Mouse (Mus musculus) spleen, adult 2 months (tissue): Measurements from ENCODE around the gene Calr4. TPM values are rescaled to one million over a fixed set of nuclear protein-coding genes. Genes with fewer than 3 reads are reported as not detected.

Source experiments
- DNase-seq, 2 experiments: peaks; one replicate each; pipeline versions ENCODE4 v3.0.0 to v3.0.0-alpha.2; 2012 to 2021; ENCODE audit warnings: low spot score in 2 of 2, low read depth in 1 of 2
- H3K27ac ChIP-seq: fragments of 200-500 bp; 2 replicates; pipeline ENCODE4 v1.5.1; 2012; ENCODE audit warnings: low read length, inconsistent platforms; ENCODE audit not compliant: insufficient read depth
- H3K27me3 ChIP-seq: fragments of 200-500 bp; 2 replicates; pipeline ENCODE4 v1.6.1; 2012; ENCODE audit warnings: mild to moderate bottlenecking, moderate library complexity, low read length, inconsistent platforms; ENCODE audit not compliant: control insufficient read depth, insufficient read depth
- H3K36me3 ChIP-seq: fragments of 200-500 bp; 2 replicates; pipeline ENCODE4 v1.6.1; 2012; ENCODE audit warnings: mild to moderate bottlenecking, low read length, inconsistent platforms; ENCODE audit not compliant: control insufficient read depth, insufficient read depth
- H3K4me1 ChIP-seq: fragments of 200-500 bp; 2 replicates; pipeline ENCODE4 v1.6.1; 2011; ENCODE audit warnings: inconsistent platforms; ENCODE audit not compliant: control insufficient read depth, insufficient read depth, insufficient read length
- H3K4me3 ChIP-seq: fragments of 200-500 bp; 2 replicates; pipeline ENCODE4 v1.5.1; 2011; ENCODE audit warnings: mild to moderate bottlenecking, inconsistent platforms; ENCODE audit not compliant: insufficient read depth, insufficient read length; ENCODE audit errors: extremely low read depth
- CTCF ChIP-seq: fragments of 200-500 bp; IDR thresholded peaks from 2 replicates; pipeline ENCODE4 v1.5.1; 2011; ENCODE audit warnings: mild to moderate bottlenecking, inconsistent platforms; ENCODE audit not compliant: insufficient read depth, insufficient read length, insufficient replicate concordance; ENCODE audit errors: extremely low read depth
- POLR2A ChIP-seq: fragments of 200-500 bp; IDR thresholded peaks from 2 replicates; pipeline ENCODE4 v1.6.1; 2011; ENCODE audit warnings: low read depth, low read length, inconsistent platforms
- WGBS: fragments of 180-500 bp; shearing (Covaris S2); methylation state at CpG from one replicate; pipeline ENCODE4 v1.1.7; 2018; 5-methylcytosine and 5-hydroxymethylcytosine counted together
- polyA plus RNA-seq: library from polyadenylated mRNA; depleted of rRNA; stranded (reverse); fragments of >200 nt; gene quantifications from 2 replicates; pipeline ENCODE4 v1.2.3, GENCODE M21; 2012

Calr4 gene
- polyA plus RNA-seq, 1 experiment: not detected

GRCm38 (mm10) chr4:109257639-109258038 is 23.4 kb downstream of the Calr4 start:
- Histone ChIP-seq H3K4me3 (no peak overlapping the region), H3K27me3 (no peaks in the 10 kb centered on the region; the same call in 1 of the 2 replicates), H3K4me1 (no peaks in the 10 kb centered on the region), H3K27ac (no peak overlapping the region), H3K36me3 (no peaks in the 10 kb centered on the region)
- no peak for TF ChIP-seq POLR2A
- no peak for TF ChIP-seq CTCF
- DNase-seq: no peak

DNA sequence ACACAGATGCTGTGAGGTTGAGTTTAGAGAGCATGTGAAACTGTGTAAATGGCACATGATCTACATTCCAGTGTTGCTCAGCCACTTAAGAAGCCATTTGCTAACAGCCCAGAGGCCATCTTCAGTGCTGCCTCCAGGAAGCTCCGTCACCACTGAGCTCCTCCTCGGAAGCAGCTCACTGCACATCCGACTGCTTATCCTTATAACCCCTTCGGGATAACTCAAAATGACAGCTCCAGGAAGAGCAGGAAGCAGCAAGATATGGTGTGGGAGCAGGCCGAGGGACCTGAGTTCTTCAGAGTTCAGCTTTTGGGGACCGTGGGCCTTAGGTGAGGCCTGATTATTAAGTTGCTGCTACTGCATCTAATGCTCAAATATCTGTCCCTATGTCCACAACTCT is 27.8 kb downstream of the Calr4 start:
- Histone ChIP-seq H3K27me3 (no peaks in the 10 kb centered on the region; the same call in 1 of the 2 replicates), H3K4me3 (no peak overlapping the region), H3K4me1 (no peaks in the 10 kb centered on the region), H3K36me3 (no peaks in the 10 kb centered on the region), H3K27ac (no peak overlapping the region)
- TF ChIP-seq POLR2A (no peak), CTCF (no peak)
- WGBS: 85% methylated on average over 6 of the region's 6 CpGs
- DNase-seq: no peak

DNA sequence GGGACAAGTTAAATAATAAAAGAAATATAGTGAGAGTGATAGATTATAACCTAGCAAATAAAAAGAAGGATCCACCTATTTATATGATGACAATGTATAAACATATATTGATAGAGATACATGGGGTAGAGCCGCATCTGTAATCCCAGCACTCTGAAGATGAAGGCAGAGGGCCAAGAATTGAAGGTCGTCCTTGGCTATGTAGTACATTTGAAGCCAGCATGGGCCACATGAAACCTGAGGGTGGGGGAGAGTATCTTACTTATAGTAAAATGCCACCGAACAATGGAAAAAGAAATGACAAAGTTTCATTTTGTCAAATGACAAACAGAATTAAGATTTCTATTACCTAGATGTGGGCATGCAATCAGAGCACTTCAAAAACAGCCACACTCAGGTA is 31.8 kb downstream of the Calr4 start:
- H3K4me1 ChIP-seq: no peaks in the 10 kb centered on the region
- H3K4me3 ChIP-seq: no peak overlapping the region
- DNase-seq: no peak
- TF ChIP-seq POLR2A: no peak
- TF ChIP-seq CTCF: no peak
- H3K27ac ChIP-seq: no peak overlapping the region
- 92% methylated on average over 3 of the region's 3 CpGs for WGBS
- no peaks in the 10 kb centered on the region for H3K36me3 ChIP-seq
- H3K27me3 ChIP-seq: no peaks in the 10 kb centered on the region

DNA sequence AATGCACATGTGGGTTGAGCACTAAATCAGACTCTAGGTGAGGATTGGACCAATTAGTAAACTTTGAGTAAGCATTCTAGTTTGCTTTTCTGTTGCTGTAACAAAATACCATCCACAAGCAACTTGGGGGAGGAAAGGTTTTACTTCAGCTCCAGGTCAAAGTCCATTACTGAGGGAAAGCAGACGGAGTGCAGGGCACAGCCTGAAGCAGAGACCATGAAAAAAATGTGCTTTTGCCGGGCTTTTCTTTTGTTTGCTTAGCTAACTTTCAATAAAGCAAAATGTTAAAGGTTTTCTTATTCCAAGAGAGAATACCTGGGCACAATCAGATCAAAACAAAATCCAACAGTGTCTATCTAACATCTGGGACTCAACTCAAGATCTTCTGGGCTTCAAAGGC is 32.5 kb downstream of the Calr4 start:
- no peak overlapping the region for H3K4me3 ChIP-seq
- H3K4me1 ChIP-seq: no peaks in the 10 kb centered on the region
- TF ChIP-seq CTCF (no peak), POLR2A (no peak)
- no peaks in the 10 kb centered on the region for H3K36me3 ChIP-seq
- no peaks in the 10 kb centered on the region for H3K27me3 ChIP-seq
- WGBS: 89% methylated on average over 2 of the region's 2 CpGs
- no peak overlapping the region for H3K27ac ChIP-seq
- DNase-seq: no peak

- Histone ChIP-seq H3K36me3 (no peaks in the 10 kb centered on the region), H3K27me3 (no peaks in the 10 kb centered on the region), H3K27ac (no peak overlapping the region), H3K4me3 (no peak overlapping the region), H3K4me1 (no peaks in the 10 kb centered on the region)
- no peak for DNase-seq
- TF ChIP-seq CTCF (no peak), POLR2A (no peak)
- 81% methylated on average over 3 of the region's 3 CpGs for WGBS
Measured at GRCm38 (mm10) chr4:109267452-109267851, 33.2 kb downstream of the Calr4 start.

- H3K27ac ChIP-seq: no peak overlapping the region
- no peak for DNase-seq
- no peaks in the 10 kb centered on the region for H3K36me3 ChIP-seq
- H3K4me3 ChIP-seq: no peak overlapping the region
- H3K27me3 ChIP-seq: no peaks in the 10 kb centered on the region
- WGBS: 37% methylated on average over 3 of the region's 3 CpGs
- no peak for TF ChIP-seq CTCF
- TF ChIP-seq POLR2A: no peak
- H3K4me1 ChIP-seq: peaks cover 3% of the 10 kb centered on the region; the same call in 1 of the 2 replicates
Measured at GRCm38 (mm10) chr4:109268903-109269302, 34.6 kb downstream of the Calr4 start.

DNA sequence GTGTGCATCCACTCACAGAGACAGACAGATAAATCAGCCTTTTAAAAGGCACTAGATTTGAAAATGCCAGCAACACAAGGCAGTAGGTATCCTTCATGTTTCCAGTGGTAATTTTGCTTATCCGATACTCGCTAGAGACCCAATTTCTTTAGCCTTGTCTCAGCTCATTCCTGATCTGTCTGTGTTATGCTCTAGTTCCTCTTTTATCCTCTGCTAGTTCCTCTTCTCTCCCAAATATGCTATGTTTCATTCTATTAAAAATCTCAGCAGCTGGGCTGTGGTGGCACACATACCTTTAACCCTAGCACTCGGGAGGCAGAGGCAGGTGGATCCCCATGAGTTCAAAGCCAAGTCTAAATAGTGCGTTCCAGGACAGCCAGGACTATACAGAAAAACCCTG is 37.5 kb downstream of the Calr4 start:
- H3K4me1 ChIP-seq: peaks cover 3% of the 10 kb centered on the region; the same call in 1 of the 2 replicates
- H3K4me3 ChIP-seq: no peak overlapping the region
- no peak overlapping the region for H3K27ac ChIP-seq
- TF ChIP-seq CTCF: no peak
- no peak for TF ChIP-seq POLR2A
- no peaks in the 10 kb centered on the region for H3K36me3 ChIP-seq
- H3K27me3 ChIP-seq: no peaks in the 10 kb centered on the region
- 55% methylated on average over 4 of the region's 4 CpGs for WGBS
- no peak for DNase-seq
